Mouse (Mus musculus): ENCODE measurements around the gene Smarcad1. TPM values are rescaled to one million over a fixed set of nuclear protein-coding genes. Genes with fewer than 3 reads are reported as not detected.
"Not testable (repeated sequence)": the region's sequence is repeated elsewhere in the genome, so short reads cannot be mapped to it uniquely, and the experiment has no call there.

The Smarcad1 gene
- polyA plus RNA-seq, 1 experiment: 13.9 TPM

GRCm38 (mm10) chr6:65035469-65035868 is 6.9 kb upstream of the Smarcad1 start:
- no peak overlapping the region for H3K4me3 ChIP-seq (ENCODE audit: insufficient read depth, low read depth, low read length)
- TF ChIP-seq POLR2A (IDR thresholded peaks at IDR 0.05; ENCODE audit: low read depth, low read length): no peak
- TF ChIP-seq CTCF (conservative IDR thresholded peaks at IDR 0.05; ENCODE audit: insufficient read depth, insufficient read length, low read depth, low read length): no peak
- DNase-seq: no peak
- H3K4me1 ChIP-seq (ENCODE audit: control insufficient read depth, insufficient read depth, low read length): no peaks in the 10 kb centered on the region
- H3K27me3 ChIP-seq (replicated peaks; ENCODE audit: control insufficient read depth, insufficient read depth, low read length): no peaks in the 10 kb centered on the region
- H3K27ac ChIP-seq (ENCODE audit: insufficient read depth, low read depth, low read length): no peak overlapping the region
- no peaks in the 10 kb centered on the region for H3K36me3 ChIP-seq (ENCODE audit: control insufficient read depth, insufficient read depth, low read length)
- WGBS: 88% methylated on average over 2 of the region's 2 CpGs

- Histone ChIP-seq H3K36me3 (ENCODE audit: control insufficient read depth, insufficient read depth, low read length) (no peaks in the 10 kb centered on the region; the same call in 1 of the 2 replicates), H3K4me3 (ENCODE audit: insufficient read depth, low read depth, low read length) (peak overlapping the region; percentile 99; the same call in 1 of the 2 replicates), H3K4me1 (ENCODE audit: control insufficient read depth, insufficient read depth, low read length) (peaks cover 7% of the 10 kb centered on the region; the same call in 1 of the 2 replicates), H3K27me3 (replicated peaks; ENCODE audit: control insufficient read depth, insufficient read depth, low read length) (no peaks in the 10 kb centered on the region), H3K27ac (ENCODE audit: insufficient read depth, low read depth, low read length) (no peak overlapping the region)
- TF ChIP-seq CTCF (conservative IDR thresholded peaks at IDR 0.05; ENCODE audit: insufficient read depth, insufficient read length, low read depth, low read length) (no peak), POLR2A (IDR thresholded peaks at IDR 0.05; ENCODE audit: low read depth, low read length) (no peak)
- WGBS: 36% methylated on average over 10 of the region's 10 CpGs
- no peak for DNase-seq
Measured at GRCm38 (mm10) chr6:65041932-65042331, 451 bp upstream of the Smarcad1 start.

DNA sequence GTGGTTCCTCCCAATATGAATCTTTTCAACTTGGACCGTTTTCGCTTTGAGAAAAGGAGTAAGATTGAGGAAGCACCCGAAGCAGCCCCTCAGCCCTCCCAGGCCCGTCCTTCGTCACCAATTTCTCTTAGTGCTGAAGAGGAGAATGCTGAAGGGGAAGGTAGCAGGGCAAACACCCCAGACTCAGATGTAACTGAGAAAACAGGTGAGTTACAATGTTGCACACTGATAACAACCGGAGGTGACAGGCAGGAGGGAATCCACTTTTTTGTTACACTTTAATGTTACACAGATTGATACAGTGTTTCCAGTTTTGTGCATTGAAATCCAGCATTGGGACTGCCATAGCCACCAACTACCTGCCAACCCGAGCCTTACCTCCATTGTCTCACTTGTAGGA is 858 bp downstream of the Smarcad1 start:
- Histone ChIP-seq H3K36me3 (ENCODE audit: control insufficient read depth, insufficient read depth, low read length) (no peaks in the 10 kb centered on the region; the same call in 1 of the 2 replicates), H3K4me3 (ENCODE audit: insufficient read depth, low read depth, low read length) (peak overlapping the region; percentile 99), H3K27ac (ENCODE audit: insufficient read depth, low read depth, low read length) (no peak overlapping the region), H3K27me3 (replicated peaks; ENCODE audit: control insufficient read depth, insufficient read depth, low read length) (no peaks in the 10 kb centered on the region), H3K4me1 (ENCODE audit: control insufficient read depth, insufficient read depth, low read length) (peaks cover 7% of the 10 kb centered on the region; the same call in 1 of the 2 replicates)
- DNase-seq: no peak
- WGBS: 9% methylated on average over 7 of the region's 7 CpGs
- TF ChIP-seq POLR2A (IDR thresholded peaks at IDR 0.05; ENCODE audit: low read depth, low read length): no peak
- no peak for TF ChIP-seq CTCF (conservative IDR thresholded peaks at IDR 0.05; ENCODE audit: insufficient read depth, insufficient read length, low read depth, low read length)

- Histone ChIP-seq H3K27me3 (replicated peaks; ENCODE audit: control insufficient read depth, insufficient read depth, low read length) (no peaks in the 10 kb centered on the region), H3K36me3 (ENCODE audit: control insufficient read depth, insufficient read depth, low read length) (peaks cover 3% of the 10 kb centered on the region; the same call in 1 of the 2 replicates), H3K4me1 (ENCODE audit: control insufficient read depth, insufficient read depth, low read length) (no peaks in the 10 kb centered on the region), H3K4me3 (ENCODE audit: insufficient read depth, low read depth, low read length) (no peak overlapping the region), H3K27ac (ENCODE audit: insufficient read depth, low read depth, low read length) (no peak overlapping the region)
- 91% methylated on average over 4 of the region's 4 CpGs for whole genome bisulfite sequencing
- no peak for DNase-seq
- 0 out of 2 replicates have a peak, but pooled peaks have one; percentile 4 for TF ChIP-seq CTCF (conservative IDR thresholded peaks at IDR 0.05; ENCODE audit: insufficient read depth, insufficient read length, low read depth, low read length)
- TF ChIP-seq POLR2A (IDR thresholded peaks at IDR 0.05; ENCODE audit: low read depth, low read length): no peak
Measured at GRCm38 (mm10) chr6:65049100-65049499, 6.7 kb downstream of the Smarcad1 start.

GRCm38 (mm10) chr6:65056620-65057019 is 14.2 kb downstream of the Smarcad1 start:
- peak; percentile 17 for DNase-seq

GRCm38 (mm10) chr6:65057137-65057536 is 14.8 kb downstream of the Smarcad1 start:
- H3K27ac ChIP-seq (ENCODE audit: insufficient read depth, low read depth, low read length); DNase-seq; H3K4me1 ChIP-seq (ENCODE audit: control insufficient read depth, insufficient read depth, low read length); H3K36me3 ChIP-seq (ENCODE audit: control insufficient read depth, insufficient read depth, low read length); H3K27me3 ChIP-seq (replicated peaks; ENCODE audit: control insufficient read depth, insufficient read depth, low read length); H3K4me3 ChIP-seq (ENCODE audit: insufficient read depth, low read depth, low read length): not testable (repeated sequence)
- 74% methylated on average over 4 of the region's 4 CpGs for WGBS

More at GRCm38 (mm10) chr6:65056620-65057019, 14.2 kb downstream of the Smarcad1 start:
- H3K36me3 ChIP-seq (ENCODE audit: control insufficient read depth, insufficient read depth, low read length): peaks cover 5% of the 10 kb centered on the region
- H3K4me3 ChIP-seq (ENCODE audit: insufficient read depth, low read depth, low read length): no peak overlapping the region
- no peak overlapping the region for H3K27ac ChIP-seq (ENCODE audit: insufficient read depth, low read depth, low read length)
- WGBS: 80% methylated on average over 5 of the region's 5 CpGs
- no peaks in the 10 kb centered on the region for H3K4me1 ChIP-seq (ENCODE audit: control insufficient read depth, insufficient read depth, low read length)
- no peaks in the 10 kb centered on the region for H3K27me3 ChIP-seq (replicated peaks; ENCODE audit: control insufficient read depth, insufficient read depth, low read length)
- no peak for TF ChIP-seq POLR2A (IDR thresholded peaks at IDR 0.05; ENCODE audit: low read depth, low read length)
- TF ChIP-seq CTCF (conservative IDR thresholded peaks at IDR 0.05; ENCODE audit: insufficient read depth, insufficient read length, low read depth, low read length): no peak

DNA sequence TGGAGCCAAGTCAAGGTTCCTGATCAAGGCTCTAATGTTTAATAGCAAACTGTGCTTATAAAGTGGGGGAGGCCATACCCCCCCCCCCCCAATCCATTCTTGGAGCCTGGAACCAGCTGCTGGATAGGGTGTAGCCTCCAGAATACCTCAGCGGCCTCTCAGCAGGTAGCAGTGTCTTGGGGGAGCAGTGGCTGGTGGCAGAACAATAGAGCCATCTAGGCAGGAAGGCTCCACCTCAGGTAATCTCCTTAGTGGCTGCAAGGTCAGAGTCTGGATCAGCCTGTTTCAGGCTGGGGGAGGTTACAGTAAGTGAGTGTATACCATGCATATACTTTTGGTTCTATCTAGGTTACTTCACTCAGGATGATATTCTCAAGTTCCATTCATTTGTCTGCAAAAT is 18.7 kb downstream of the Smarcad1 start:
- DNase-seq: no peak
- WGBS: 100% methylated on average over 1 of the region's 1 CpGs
- no peaks in the 10 kb centered on the region for H3K4me1 ChIP-seq (ENCODE audit: control insufficient read depth, insufficient read depth, low read length)
- TF ChIP-seq CTCF (conservative IDR thresholded peaks at IDR 0.05; ENCODE audit: insufficient read depth, insufficient read length, low read depth, low read length): no peak
- no peak for TF ChIP-seq POLR2A (IDR thresholded peaks at IDR 0.05; ENCODE audit: low read depth, low read length)
- H3K4me3 ChIP-seq (ENCODE audit: insufficient read depth, low read depth, low read length): no peak overlapping the region
- H3K36me3 ChIP-seq (ENCODE audit: control insufficient read depth, insufficient read depth, low read length): peaks cover 2% of the 10 kb centered on the region
- H3K27me3 ChIP-seq (replicated peaks; ENCODE audit: control insufficient read depth, insufficient read depth, low read length): no peaks in the 10 kb centered on the region
- no peak overlapping the region for H3K27ac ChIP-seq (ENCODE audit: insufficient read depth, low read depth, low read length)

Data from kidney, adult 2 months (tissue).